ENCODE assay signal across 8 mouse cellular contexts in the genomic region with DNA sequence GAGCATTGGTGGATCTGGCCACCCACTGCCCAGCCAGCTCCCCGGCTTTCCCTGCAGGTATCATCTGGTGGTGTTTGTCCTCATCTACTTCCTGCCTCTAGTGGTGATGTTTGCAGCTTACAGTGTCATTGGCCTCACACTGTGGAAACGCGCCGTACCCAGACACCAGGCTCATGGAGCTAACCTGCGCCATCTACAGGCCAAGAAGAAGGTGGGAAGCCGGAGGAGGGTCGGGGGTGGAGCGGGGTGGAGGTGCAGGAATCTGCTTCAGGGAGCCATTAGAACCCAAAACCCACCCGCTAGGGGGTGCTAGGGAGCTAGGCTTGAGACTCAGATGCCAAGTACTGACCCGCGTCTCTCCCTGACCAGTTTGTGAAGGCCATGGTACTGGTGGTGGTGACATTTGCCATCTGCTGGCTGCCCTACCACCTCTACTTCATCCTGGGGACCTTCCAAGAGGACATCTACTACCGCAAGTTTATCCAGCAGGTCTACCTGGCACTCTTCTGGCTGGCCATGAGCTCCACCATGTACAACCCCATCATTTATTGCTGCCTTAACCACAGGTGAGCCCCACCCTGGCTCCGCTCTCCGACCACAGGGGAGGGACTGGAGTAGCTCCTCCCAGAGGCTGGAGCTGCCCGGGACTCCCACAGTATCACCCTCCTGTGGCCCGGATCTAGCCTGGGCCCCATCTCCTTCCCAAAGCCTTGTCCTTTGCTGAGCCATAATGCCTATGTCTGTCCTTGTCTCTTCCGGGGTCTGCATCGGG. TPM values are rescaled to one million over a fixed set of nuclear protein-coding genes. Genes with fewer than 3 reads are reported as not detected.
DNase-seq lines count a peak whose midpoint lies in the region; ATAC-seq and TF ChIP-seq lines count a peak whose summit lies in the region.

No protein-coding gene starts in this region.

- H3K27ac ChIP-seq in MEL (ENCODE audit: control insufficient read depth, low read depth, low read length), result no peak overlapping the region

- H3K36me3 ChIP-seq in MEL (ENCODE audit: control insufficient read depth in 1 of 2, insufficient read depth in 2 of 2, low read length in 2 of 2), result peaks cover 0 to 3% of the 10 kb centered on the region in 2 experiments; a peak in 2 of 4 replicates

- no peak for TF ChIP-seq EP300 in MEL (IDR thresholded peaks at IDR 0.05; ENCODE audit: low read depth in 1 of 2, low read length in 2 of 2)

- peak; percentile 71 for TF ChIP-seq RAD21 in MEL (IDR thresholded peaks at IDR 0.05; ENCODE audit: low read depth, low read length)

- peaks cover 0 to 9% of the 10 kb centered on the region in 2 experiments; a peak in 1 of 4 replicates for H3K4me1 ChIP-seq in MEL (ENCODE audit: control insufficient read depth in 1 of 2, insufficient read depth in 2 of 2, low read length in 2 of 2)

- no peaks in the 10 kb centered on the region for H3K9me3 ChIP-seq in MEL (replicated peaks; ENCODE audit: insufficient read depth, low read length)

- no peak overlapping the region for H3K4me3 ChIP-seq in MEL (ENCODE audit: control insufficient read depth in 1 of 2, insufficient read depth in 1 of 2, low read depth in 2 of 2, low read length in 2 of 2)

- no peak for TF ChIP-seq POLR2A in MEL (IDR thresholded peaks at IDR 0.05; ENCODE audit: control insufficient read depth in 1 of 2, insufficient read depth in 1 of 2, low read depth in 1 of 2, low read length in 2 of 2, poor library complexity in 1 of 2)

- no peaks in the 10 kb centered on the region; a peak in 1 of 4 replicates for H3K27me3 ChIP-seq in MEL (ENCODE audit: control insufficient read depth in 1 of 2, insufficient read depth in 2 of 2, low read length in 2 of 2)

- ATAC-seq in hematopoietic stem cell, adult 5-6 weeks (replicated peaks in 1 of 2; ENCODE audit: insufficient read depth in 1 of 2, low FRiP score in 2 of 2, low TSS enrichment in 1 of 2, low read depth in 1 of 2, poor library complexity in 2 of 2, severe bottlenecking in 2 of 2), result peak; percentile 97

- DNase-seq in MEL (ENCODE audit: low read depth, low spot score), result peak; percentile 95
- DNase-seq in brain, embryonic 18.5 days (ENCODE audit: low read depth, low spot score), result peak; percentile 36
- DNase-seq in fibroblast of lung, adult 2 months (ENCODE audit: low read depth), result peak; percentile 51
- DNase-seq in layer of hippocampus, adult 8-10 months (ENCODE audit: low spot score in 2 of 2), result peak; percentile 45 to 62
- peak; percentile 82 for DNase-seq in lung, postnatal 10 days
- peak; percentile 97 for DNase-seq in retina, embryonic 14.5 days (ENCODE audit: low spot score)
- DNase-seq in yolk sac, embryonic 10.5 days (ENCODE audit: low spot score), result peak; percentile 76

- H3K9ac ChIP-seq in MEL (ENCODE audit: control insufficient read depth, low read depth, low read length, poor library complexity, severe bottlenecking), result peak overlapping the region; percentile 5; the same call in 1 of the 2 replicates

- no peaks in the 10 kb centered on the region for H3K79me2 ChIP-seq in MEL (ENCODE audit: control insufficient read depth, insufficient read depth, low read length, poor library complexity)

- TF ChIP-seq CTCF in MEL (IDR thresholded peaks at IDR 0.05 in 2 of 3, conservative IDR thresholded peaks at IDR 0.05 in 1 of 3; ENCODE audit: control insufficient read depth in 1 of 3, insufficient read depth in 1 of 3, low read depth in 2 of 3, low read length in 3 of 3, poor library complexity in 1 of 3, severe bottlenecking in 1 of 3), result peak; percentile 80 to 97 (median 81)

TF ChIP-seq in MEL, 35 proteins besides CTCF, POLR2A, EP300 and RAD21:
- TF ChIP-seq CHD1 (IDR thresholded peaks at IDR 0.05; ENCODE audit: low read depth, low read length) (no peak), GABPA (IDR thresholded peaks at IDR 0.05; ENCODE audit: low read depth, low read length) (no peak), TBP (IDR thresholded peaks at IDR 0.05; ENCODE audit: low read depth, low read length) (no peak), UBTF (IDR thresholded peaks at IDR 0.05; ENCODE audit: borderline replicate concordance, insufficient read depth, low read depth, low read length) (no peak), ELF1 (IDR thresholded peaks at IDR 0.05; ENCODE audit: low read depth, low read length) (peak; percentile 58), ETS1 (IDR thresholded peaks at IDR 0.05; ENCODE audit: low read depth, low read length) (no peak), SIN3A (IDR thresholded peaks at IDR 0.05; ENCODE audit: low read length) (peak; percentile 76), MAZ (IDR thresholded peaks at IDR 0.05; ENCODE audit: low read depth, low read length) (peak; percentile 92; the same call in 1 of the 2 replicates), MYB (IDR thresholded peaks at IDR 0.05; ENCODE audit: low read depth, low read length) (no peak), POLR2AphosphoS2 (IDR thresholded peaks at IDR 0.05; ENCODE audit: low read length) (no peak), TAL1 (IDR thresholded peaks at IDR 0.05; ENCODE audit: low read length) (no peak), USF1 (IDR thresholded peaks at IDR 0.05; ENCODE audit: low read depth, low read length) (no peak), HCFC1 (IDR thresholded peaks at IDR 0.05; ENCODE audit: low read depth, low read length) (no peak), USF2 (IDR thresholded peaks at IDR 0.05; ENCODE audit: borderline replicate concordance in 1 of 2, insufficient read depth in 1 of 2, low read depth in 1 of 2, low read length in 2 of 2) (no peak), ZC3H11A (IDR thresholded peaks at IDR 0.05; ENCODE audit: low read depth, low read length) (peak; percentile 78), CHD2 (IDR thresholded peaks at IDR 0.05; ENCODE audit: low read length) (no peak), MYC (IDR thresholded peaks at IDR 0.05; ENCODE audit: low read depth, low read length) (0 out of 2 replicates have a peak, but pooled peaks have one; percentile 47), KAT2A (conservative IDR thresholded peaks at IDR 0.05; ENCODE audit: low read depth, low read length) (no peak), MAX (IDR thresholded peaks at IDR 0.05; ENCODE audit: low read length) (no peak), ZKSCAN1 (IDR thresholded peaks at IDR 0.05; ENCODE audit: low read depth, low read length) (no peak), SMC3 (IDR thresholded peaks at IDR 0.05; ENCODE audit: low read depth, low read length) (peak; percentile 95), NRF1 (IDR thresholded peaks at IDR 0.05; ENCODE audit: insufficient read depth, low read depth, low read length, poor library complexity, severe bottlenecking) (no peak), MXI1 (IDR thresholded peaks at IDR 0.05; ENCODE audit: low read depth, low read length) (0 out of 2 replicates have a peak, but pooled peaks have one; percentile 38), E2F4 (IDR thresholded peaks at IDR 0.05; ENCODE audit: borderline replicate concordance, low read depth, low read length) (no peak), MEF2A (IDR thresholded peaks at IDR 0.05; ENCODE audit: extremely low read depth, insufficient replicate concordance, low read depth, low read length, poor library complexity, severe bottlenecking) (no peak), TCF12 (IDR thresholded peaks at IDR 0.05; ENCODE audit: low read depth, low read length) (no peak; the same call in 1 of the 2 replicates), GATA1 (IDR thresholded peaks at IDR 0.05; ENCODE audit: low read depth, low read length) (no peak)

RNA-seq across cellular contexts. Expression of gene Tacr2, which starts 9.1 kb away (rescaled TPM):
- not detected in 2 replicates for total RNA-seq in MEL (2012; rRNA removed)
- polyA plus RNA-seq in MEL (2012; ENCODE audit: insufficient read depth in 1 of 2, insufficient read length in 2 of 2, low read depth in 1 of 2, low replicate concordance in 2 of 2, missing spikeins in 1 of 2), result under 1 TPM in 1 of 2 experiments, not detected in 1; 0.06 TPM
- not detected in 2 replicates for total RNA-seq in hematopoietic stem cell, adult 5-6 weeks (2017)
- total RNA-seq in layer of hippocampus, adult 8-10 months (2022), result under 1 TPM; 0.19 to 0.71 (median 0.35) TPM

RNA-seq across cellular contexts. Expression of gene Tspan15, which starts 30.2 kb away (rescaled TPM):
- total RNA-seq in MEL (2012; rRNA removed), result 0.23 and 0.52 TPM in 2 replicates
- polyA plus RNA-seq in MEL (2012; ENCODE audit: insufficient read depth in 1 of 2, insufficient read length in 2 of 2, low read depth in 1 of 2, low replicate concordance in 2 of 2, missing spikeins in 1 of 2), result 1 to 10 TPM in 1 of 2 experiments, not detected in 1; 2.2 TPM
- 0.45 TPM in 1 of 2 replicates, not detected in the other for total RNA-seq in hematopoietic stem cell, adult 5-6 weeks (2017)
- total RNA-seq in layer of hippocampus, adult 8-10 months (2022), result 10 to 100 TPM; 14.3 to 20.4 (median 20.4) TPM

Comparison
In these comparisons a context has a peak if more than half of its experiments do, and no peak if none do; other contexts are left out.
1. DNase-seq: peak in every context shown above with its lines; median percentile 97 in retina, embryonic 14.5 days; 95 in MEL; 82 in lung, postnatal 10 days; 76 in yolk sac, embryonic 10.5 days; 54 in layer of hippocampus, adult 8-10 months; 51 in fibroblast of lung, adult 2 months; 36 in brain, embryonic 18.5 days.
2. RNA of gene Tspan15, which starts 30.2 kb away (total RNA-seq): 14.3 to 20.4 TPM in layer of hippocampus, adult 8-10 months; 0.45 TPM in hematopoietic stem cell, adult 5-6 weeks and 0.23 to 0.52 TPM in MEL; every median in the first group is over 10 times any median in the second.